Mouse (Mus musculus) midbrain, postnatal 0 days (tissue): ENCODE measurements around the gene Pnpla1. TPM values are rescaled to one million over a fixed set of nuclear protein-coding genes. Genes with fewer than 3 reads are reported as not detected.
A peak's percentile ranks its signal among the peaks of the same experiment; 100 is the strongest.

Experiments used
- ATAC-seq: fragments of 200-750 bp; cut with Nextera tagmentation; 2 replicates; pipeline ENCODE4 v1.8.0; 2017; ENCODE audit warnings: moderate number of reproducible peaks, mild to moderate bottlenecking, moderate TSS enrichment, moderate library complexity; ENCODE audit not compliant: low FRiP score
- DNase-seq: peaks from one replicate; pipeline ENCODE4 v3.0.0-alpha.2; 2015; ENCODE audit warnings: low spot score
- H3K27ac ChIP-seq: fragments of 300-500 bp; sonication (generic); 2 replicates; pipeline ENCODE4 v1.5.1; 2014; ENCODE audit warnings: low read depth, mild to moderate bottlenecking, low read length, mixed read lengths
- H3K27me3 ChIP-seq: fragments of 300-500 bp; sonication (generic); 2 replicates; pipeline ENCODE4 v1.6.1; 2014; ENCODE audit warnings: low read length, control low read depth, mixed read lengths; ENCODE audit not compliant: insufficient read depth
- H3K36me3 ChIP-seq: fragments of 300-500 bp; sonication (generic); 2 replicates; pipeline ENCODE4 v1.6.1; 2014; ENCODE audit warnings: low read length, control low read depth, mixed read lengths; ENCODE audit not compliant: insufficient read depth
- H3K4me1 ChIP-seq: fragments of 300-500 bp; sonication (generic); 2 replicates; pipeline ENCODE4 v1.6.1; 2014; ENCODE audit warnings: mild to moderate bottlenecking, control low read depth, antibody characterized with exemption, low read length, mixed read lengths; ENCODE audit not compliant: insufficient read depth
- H3K4me2 ChIP-seq: fragments of 300-500 bp; sonication (generic); 2 replicates; pipeline ENCODE4 v1.6.1; 2014; ENCODE audit warnings: low read depth, mild to moderate bottlenecking, low read length, mixed read lengths; ENCODE audit not compliant: poor library complexity, severe bottlenecking
- H3K4me3 ChIP-seq: fragments of 300-500 bp; sonication (generic); 2 replicates; pipeline ENCODE4 v1.5.1; 2014; ENCODE audit warnings: low read depth, mild to moderate bottlenecking, low read length, moderate library complexity
- H3K9ac ChIP-seq: fragments of 300-500 bp; sonication (generic); replicated peaks from 2 replicates; pipeline ENCODE4 v1.6.1; 2014; ENCODE audit warnings: mild to moderate bottlenecking, low read length, moderate library complexity, mixed read lengths; ENCODE audit not compliant: poor library complexity, severe bottlenecking
- H3K9me3 ChIP-seq: fragments of 300-500 bp; sonication (generic); 2 replicates; pipeline ENCODE4 v1.6.1; 2016; ENCODE audit warnings: low read length, control low read depth
- CTCF ChIP-seq: IDR thresholded peaks from 2 replicates; pipeline ENCODE4 v1.5.1; 2016; ENCODE audit warnings: antibody characterized with exemption, mild to moderate bottlenecking
- WGBS: fragments of 180-500 bp; shearing (Covaris S2); extraction: QIAGEN DNeasy Blood & Tissue Kit; methylation state at CpG from one replicate; pipeline ENCODE4 v1.1.7; 2014; 5-methylcytosine and 5-hydroxymethylcytosine counted together
- polyA plus RNA-seq: library from polyadenylated mRNA; unstranded; fragments of >200 nt; fragmentation: Nextera tagmentation; extraction: Ambion mirVana; gene quantifications from 2 replicates; pipeline ENCODE4 v1.2.1, GENCODE M21; 2015
- total RNA-seq: library from RNA; depleted of rRNA; stranded (reverse); fragments of >200 nt; gene quantifications from 2 replicates; pipeline ENCODE4 v1.2.3, GENCODE M21; 2014

The Pnpla1 gene
- total and polyA plus RNA-seq, 2 experiments from 2014 or later = 0.05 TPM; not detected in 1

DNA sequence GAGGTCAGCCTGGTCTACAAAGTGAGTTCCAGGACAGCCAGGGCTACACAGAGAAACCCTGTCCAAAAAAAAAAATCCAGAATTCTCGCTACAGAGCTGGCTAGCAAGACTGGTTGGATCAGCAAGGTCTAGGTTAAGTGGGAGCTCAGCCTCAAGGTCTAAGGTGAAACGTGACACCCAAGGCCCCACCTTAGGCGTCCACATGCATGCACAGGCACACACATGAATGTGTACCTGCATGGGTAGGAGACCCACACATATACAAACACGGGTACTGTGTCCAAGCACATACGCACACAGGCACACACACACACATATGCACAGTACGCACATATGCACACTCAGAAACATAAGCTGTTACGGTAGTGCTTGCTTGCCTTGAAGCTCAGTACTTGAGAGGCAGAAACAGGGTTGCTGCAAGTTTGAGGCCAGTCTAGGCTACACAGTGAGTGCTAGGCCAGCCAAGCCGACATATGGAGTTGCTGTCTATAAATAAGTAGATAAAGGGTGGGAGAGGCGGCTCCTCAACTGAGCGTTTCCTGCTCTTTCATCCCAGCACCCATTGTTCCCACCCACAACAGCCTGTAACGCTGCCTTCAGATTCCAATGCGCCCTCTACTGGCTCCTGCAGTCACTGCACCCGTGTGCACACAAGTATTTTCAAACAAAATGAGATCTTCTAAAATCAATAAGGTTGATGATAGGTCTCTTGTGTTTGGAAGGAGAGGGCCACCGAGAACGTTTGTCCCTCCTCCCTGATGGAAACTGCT is 68.8 kb downstream of the Pnpla1 start:
- peak; percentile 84 for TF ChIP-seq CTCF
- Histone ChIP-seq H3K36me3 (no peaks in the 10 kb centered on the region), H3K4me3 (no peak overlapping the region), H3K9me3 (no peaks in the 10 kb centered on the region), H3K4me2 (no peak overlapping the region), H3K9ac (no peak overlapping the region), H3K4me1 (no peaks in the 10 kb centered on the region), H3K27me3 (no peaks in the 10 kb centered on the region), H3K27ac (no peak overlapping the region)
- DNase-seq = peak; percentile 48
- no peak for ATAC-seq
- 49% methylated on average over 15 of the region's 15 CpGs for WGBS

DNA sequence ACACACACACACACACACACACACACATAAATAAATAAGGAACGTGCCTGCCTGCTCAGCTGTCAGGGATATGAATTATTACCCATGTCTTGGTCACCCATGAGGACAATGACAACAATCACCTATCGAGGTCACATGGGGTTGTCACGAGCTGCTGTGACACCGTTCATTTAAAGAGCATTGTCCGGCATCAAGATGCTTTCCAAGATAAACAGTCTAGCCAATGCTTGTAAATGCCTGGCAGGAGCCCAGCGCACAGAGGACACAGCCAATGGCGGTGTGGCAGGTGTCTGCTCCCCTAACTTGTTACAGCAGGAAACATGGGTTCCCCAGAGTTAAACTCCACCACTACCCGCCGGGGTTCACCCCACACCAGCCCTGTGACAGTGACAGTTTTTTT is 69.8 kb downstream of the Pnpla1 start:
- ATAC-seq = no peak
- no peaks in the 10 kb centered on the region for H3K36me3 ChIP-seq
- no peak for DNase-seq
- H3K4me3 ChIP-seq = no peak overlapping the region
- H3K27ac ChIP-seq = no peak overlapping the region
- no peaks in the 10 kb centered on the region for H3K9me3 ChIP-seq
- H3K4me1 ChIP-seq = no peaks in the 10 kb centered on the region
- no peaks in the 10 kb centered on the region for H3K27me3 ChIP-seq
- H3K9ac ChIP-seq = no peak overlapping the region
- no peak for TF ChIP-seq CTCF
- no peak overlapping the region for H3K4me2 ChIP-seq
- 78% methylated on average over 9 of the region's 9 CpGs for WGBS

- no peak overlapping the region for H3K9ac ChIP-seq
- no peak for ATAC-seq
Measured at GRCm38 (mm10) chr17:28929369-28929768, 71.2 kb downstream of the Pnpla1 start.

DNA sequence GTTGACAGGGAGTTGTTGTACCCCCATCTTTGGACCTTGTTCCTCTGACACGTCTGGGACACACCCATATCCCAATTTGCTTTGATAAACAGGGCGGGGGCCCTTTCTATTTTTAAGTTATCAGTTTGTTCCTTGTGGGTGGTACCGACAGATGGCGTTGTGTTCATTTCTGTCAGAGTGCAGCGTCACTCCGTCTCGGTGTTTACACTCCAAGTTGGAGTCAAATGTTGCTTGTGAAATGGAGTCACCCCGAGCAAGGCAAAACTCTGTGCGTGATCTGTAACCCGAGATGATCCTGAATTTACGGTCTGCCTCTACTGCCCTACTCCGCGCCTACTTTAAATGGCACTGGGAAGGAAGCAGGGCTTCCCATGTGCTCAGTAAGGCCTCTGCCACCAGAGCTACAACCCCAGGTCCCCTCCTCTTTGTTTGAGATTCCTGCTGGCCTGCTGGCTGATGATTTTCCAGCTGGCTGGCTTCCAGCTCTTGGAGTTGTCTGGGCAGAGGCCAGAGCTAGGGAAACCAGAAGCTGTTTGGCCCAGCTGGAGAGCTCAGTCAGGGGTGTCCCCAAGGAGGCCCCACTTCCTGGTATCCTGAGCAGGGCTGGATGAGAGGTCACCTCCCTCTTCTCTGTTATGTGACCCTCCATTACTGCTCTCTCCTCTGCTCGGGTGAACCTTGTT is 72.3 kb downstream of the Pnpla1 start:
- ATAC-seq (no peak), DNase-seq (peak; percentile 70)
- H3K4me3 ChIP-seq = no peak overlapping the region
- H3K9me3 ChIP-seq = no peaks in the 10 kb centered on the region
- H3K27me3 ChIP-seq = no peaks in the 10 kb centered on the region
- 27% methylated on average over 14 of the region's 14 CpGs for WGBS
- H3K36me3 ChIP-seq = no peaks in the 10 kb centered on the region
- peak; percentile 42 for TF ChIP-seq CTCF
- H3K27ac ChIP-seq = no peak overlapping the region; the same call in 1 of the 2 replicates
- no peak overlapping the region for H3K4me2 ChIP-seq
- H3K9ac ChIP-seq = no peak overlapping the region
- H3K4me1 ChIP-seq = no peaks in the 10 kb centered on the region

More at GRCm38 (mm10) chr17:28929369-28929768, 71.2 kb downstream of the Pnpla1 start:
- DNase-seq = no peak
- H3K36me3 ChIP-seq = no peaks in the 10 kb centered on the region
- H3K27ac ChIP-seq = no peak overlapping the region
- H3K4me1 ChIP-seq = no peaks in the 10 kb centered on the region
- H3K4me3 ChIP-seq = no peak overlapping the region
- no peaks in the 10 kb centered on the region for H3K27me3 ChIP-seq
- no peak overlapping the region for H3K4me2 ChIP-seq
- H3K9me3 ChIP-seq = no peaks in the 10 kb centered on the region
- WGBS = 97% methylated on average over 4 of the region's 4 CpGs
- TF ChIP-seq CTCF = no peak

DNA sequence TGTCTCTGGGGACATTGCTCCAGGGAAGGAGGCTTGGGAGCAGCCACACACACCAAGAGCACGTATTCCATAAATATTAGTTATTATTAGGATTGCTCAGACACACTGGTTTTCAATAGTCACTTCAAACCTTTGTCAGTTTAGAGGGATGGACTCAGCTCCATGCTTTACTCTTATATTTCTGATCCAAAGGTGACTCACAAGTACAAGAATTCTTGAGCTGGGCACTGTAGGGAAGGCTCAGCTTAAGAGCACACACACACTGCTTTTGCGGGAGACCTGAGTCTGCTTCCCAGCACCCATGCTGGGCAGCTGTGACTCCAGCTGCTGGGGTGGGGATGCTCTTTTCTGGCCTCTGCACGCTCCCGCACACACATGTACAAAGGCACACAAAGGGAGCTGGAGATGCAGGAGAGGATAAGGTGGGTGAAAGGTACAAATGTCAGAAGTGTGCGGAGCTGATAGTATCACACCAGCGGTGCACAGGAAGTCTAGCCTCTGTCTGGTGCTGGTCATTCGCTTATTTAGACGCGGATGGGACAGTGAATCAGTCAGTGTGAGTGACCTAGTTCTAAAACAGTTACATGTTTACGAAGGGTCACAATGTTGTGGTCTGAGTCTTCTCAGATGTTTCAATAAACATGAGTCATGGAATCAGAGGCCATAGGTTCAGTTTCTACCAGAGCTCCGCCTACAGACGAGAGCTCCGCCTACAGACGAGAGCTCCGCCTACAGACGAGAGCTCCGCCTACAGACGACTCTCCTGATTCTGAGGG is 73.4 kb downstream of the Pnpla1 start:
- Histone ChIP-seq H3K27ac (no peak overlapping the region), H3K36me3 (no peaks in the 10 kb centered on the region), H3K9ac (no peak overlapping the region), H3K4me2 (no peak overlapping the region), H3K9me3 (no peaks in the 10 kb centered on the region), H3K4me3 (no peak overlapping the region), H3K4me1 (no peaks in the 10 kb centered on the region), H3K27me3 (no peaks in the 10 kb centered on the region)
- TF ChIP-seq CTCF = no peak
- DNase-seq (no peak), ATAC-seq (no peak)
- 86% methylated on average over 18 of the region's 18 CpGs for WGBS

- H3K9ac ChIP-seq = no peak overlapping the region
- ATAC-seq (no peak), DNase-seq (no peak)
- H3K4me1 ChIP-seq = no peaks in the 10 kb centered on the region
- no peak for TF ChIP-seq CTCF
- no peak overlapping the region for H3K27ac ChIP-seq
- H3K36me3 ChIP-seq = no peaks in the 10 kb centered on the region
- H3K4me3 ChIP-seq = no peak overlapping the region
- H3K27me3 ChIP-seq = no peaks in the 10 kb centered on the region
- H3K4me2 ChIP-seq = no peak overlapping the region
- H3K9me3 ChIP-seq = no peaks in the 10 kb centered on the region
- WGBS = 89% methylated on average over 4 of the region's 4 CpGs
Measured at GRCm38 (mm10) chr17:28932274-28932673, 74.1 kb downstream of the Pnpla1 start.
